Mouse (Mus musculus): ENCODE data around the gene Igf1r. TPM values are rescaled to one million over a fixed set of nuclear protein-coding genes. Genes with fewer than 3 reads are reported as not detected.

The Igf1r gene
- polyA plus RNA-seq, 1 experiment from 2014 or later: 2.7 TPM

- Histone ChIP-seq H3K27me3 (ENCODE audit: insufficient read depth, low read length) (peaks cover 45% of the 10 kb centered on the region), H3K4me3 (ENCODE audit: low read depth, low read length) (no peak overlapping the region), H3K4me2 (ENCODE audit: low read depth, low read length) (no peak overlapping the region), H3K9ac (replicated peaks) (no peak overlapping the region), H3K36me3 (replicated peaks; ENCODE audit: insufficient read depth, low read length) (peaks cover 3% of the 10 kb centered on the region; the same call in 1 of the 2 replicates), H3K27ac (ENCODE audit: low read depth) (no peak overlapping the region), H3K9me3 (ENCODE audit: low read length) (no peaks in the 10 kb centered on the region), H3K4me1 (ENCODE audit: insufficient read depth) (peaks cover 14% of the 10 kb centered on the region; the same call in 1 of the 2 replicates)
- no peak for TF ChIP-seq CTCF (IDR thresholded peaks at IDR 0.05; ENCODE audit: low read depth)
- no peak for TF ChIP-seq EP300 (IDR thresholded peaks at IDR 0.05; ENCODE audit: low read depth)
- 44% methylated on average over 9 of the region's 9 CpGs for WGBS (ENCODE audit: insufficient replicate concordance)
- DNase-seq (peak; percentile 9), ATAC-seq (no peak)
Measured at GRCm38 (mm10) chr7:68093817-68094216, 141.2 kb downstream of the Igf1r start.

GRCm38 (mm10) chr7:68095574-68095973, 142.9 kb downstream of the Igf1r start:
- no peak overlapping the region for H3K4me3 ChIP-seq (ENCODE audit: low read depth, low read length)
- 80% methylated on average over 4 of the region's 4 CpGs for WGBS (ENCODE audit: insufficient replicate concordance)
- ATAC-seq: no peak
- no peak overlapping the region for H3K9ac ChIP-seq (replicated peaks)
- H3K27me3 ChIP-seq (ENCODE audit: insufficient read depth, low read length): peaks cover 48% of the 10 kb centered on the region
- no peaks in the 10 kb centered on the region for H3K9me3 ChIP-seq (ENCODE audit: low read length)
- no peak for DNase-seq
- no peak overlapping the region for H3K4me2 ChIP-seq (ENCODE audit: low read depth, low read length)
- no peak overlapping the region for H3K27ac ChIP-seq (ENCODE audit: low read depth)
- peaks cover 14% of the 10 kb centered on the region; the same call in 1 of the 2 replicates for H3K4me1 ChIP-seq (ENCODE audit: insufficient read depth)
- no peaks in the 10 kb centered on the region for H3K36me3 ChIP-seq (replicated peaks; ENCODE audit: insufficient read depth, low read length)
- TF ChIP-seq EP300 (IDR thresholded peaks at IDR 0.05; ENCODE audit: low read depth) (no peak), CTCF (IDR thresholded peaks at IDR 0.05; ENCODE audit: low read depth) (no peak)

GRCm38 (mm10) chr7:68096411-68096810, 143.8 kb downstream of the Igf1r start:
- H3K9ac ChIP-seq (replicated peaks): no peak overlapping the region
- no peak for TF ChIP-seq CTCF (IDR thresholded peaks at IDR 0.05; ENCODE audit: low read depth)
- no peak overlapping the region for H3K4me3 ChIP-seq (ENCODE audit: low read depth, low read length)
- H3K4me2 ChIP-seq (ENCODE audit: low read depth, low read length): no peak overlapping the region
- peak; percentile 10 for DNase-seq
- peaks cover 43% of the 10 kb centered on the region for H3K27me3 ChIP-seq (ENCODE audit: insufficient read depth, low read length)
- H3K4me1 ChIP-seq (ENCODE audit: insufficient read depth): peaks cover 14% of the 10 kb centered on the region; the same call in 1 of the 2 replicates
- H3K36me3 ChIP-seq (replicated peaks; ENCODE audit: insufficient read depth, low read length): no peaks in the 10 kb centered on the region
- no peaks in the 10 kb centered on the region for H3K9me3 ChIP-seq (ENCODE audit: low read length)
- 55% methylated on average over 6 of the region's 6 CpGs for WGBS (ENCODE audit: insufficient replicate concordance)
- no peak for ATAC-seq
- H3K27ac ChIP-seq (ENCODE audit: low read depth): no peak overlapping the region

- Histone ChIP-seq H3K4me1 (ENCODE audit: insufficient read depth) (peaks cover 14% of the 10 kb centered on the region; the same call in 1 of the 2 replicates), H3K9me3 (ENCODE audit: low read length) (no peaks in the 10 kb centered on the region), H3K4me2 (ENCODE audit: low read depth, low read length) (no peak overlapping the region), H3K27me3 (ENCODE audit: insufficient read depth, low read length) (peaks cover 36% of the 10 kb centered on the region), H3K9ac (replicated peaks) (no peak overlapping the region), H3K4me3 (ENCODE audit: low read depth, low read length) (no peak overlapping the region), H3K27ac (ENCODE audit: low read depth) (no peak overlapping the region), H3K36me3 (replicated peaks; ENCODE audit: insufficient read depth, low read length) (no peaks in the 10 kb centered on the region)
- no peak for TF ChIP-seq CTCF (IDR thresholded peaks at IDR 0.05; ENCODE audit: low read depth)
- TF ChIP-seq EP300 (IDR thresholded peaks at IDR 0.05; ENCODE audit: low read depth): no peak
- DNase-seq (no peak), ATAC-seq (peak; percentile 40)
- 81% methylated on average over 7 of the region's 7 CpGs for WGBS (ENCODE audit: insufficient replicate concordance)
Measured at GRCm38 (mm10) chr7:68097081-68097836, 144.6 kb downstream of the Igf1r start.

- Histone ChIP-seq H3K9ac (replicated peaks) (no peak overlapping the region), H3K4me1 (ENCODE audit: insufficient read depth) (peaks cover 11% of the 10 kb centered on the region; the same call in 1 of the 2 replicates), H3K9me3 (ENCODE audit: low read length) (no peaks in the 10 kb centered on the region), H3K36me3 (replicated peaks; ENCODE audit: insufficient read depth, low read length) (no peaks in the 10 kb centered on the region), H3K27me3 (ENCODE audit: insufficient read depth, low read length) (peaks cover 37% of the 10 kb centered on the region), H3K4me3 (ENCODE audit: low read depth, low read length) (no peak overlapping the region), H3K27ac (ENCODE audit: low read depth) (no peak overlapping the region), H3K4me2 (ENCODE audit: low read depth, low read length) (no peak overlapping the region)
- WGBS (ENCODE audit: insufficient replicate concordance): 88% methylated on average over 6 of the region's 6 CpGs
- ATAC-seq (no peak), DNase-seq (no peak)
- TF ChIP-seq CTCF (IDR thresholded peaks at IDR 0.05; ENCODE audit: low read depth) (no peak), EP300 (IDR thresholded peaks at IDR 0.05; ENCODE audit: low read depth) (no peak)
Measured at GRCm38 (mm10) chr7:68098098-68098497, 145.5 kb downstream of the Igf1r start.

GRCm38 (mm10) chr7:68100388-68100787, 147.8 kb downstream of the Igf1r start:
- no peak overlapping the region for H3K4me3 ChIP-seq (ENCODE audit: low read depth, low read length)
- peaks cover 39% of the 10 kb centered on the region for H3K27me3 ChIP-seq (ENCODE audit: insufficient read depth, low read length)
- no peak overlapping the region for H3K4me2 ChIP-seq (ENCODE audit: low read depth, low read length)
- no peak overlapping the region for H3K27ac ChIP-seq (ENCODE audit: low read depth)
- TF ChIP-seq EP300 (IDR thresholded peaks at IDR 0.05; ENCODE audit: low read depth): no peak
- no peaks in the 10 kb centered on the region for H3K9me3 ChIP-seq (ENCODE audit: low read length)
- no peak overlapping the region for H3K9ac ChIP-seq (replicated peaks)
- no peak for DNase-seq
- peaks cover 10% of the 10 kb centered on the region; the same call in 1 of the 2 replicates for H3K4me1 ChIP-seq (ENCODE audit: insufficient read depth)
- no peak for ATAC-seq
- no peaks in the 10 kb centered on the region for H3K36me3 ChIP-seq (replicated peaks; ENCODE audit: insufficient read depth, low read length)
- WGBS (ENCODE audit: insufficient replicate concordance): 57% methylated on average over 10 of the region's 10 CpGs

Measured in liver, postnatal 0 days (tissue).